1 mouse cellular context compared by ENCODE assay signal in genomic region chr6:86365371-86366124, GRCm38 (mm10).
TF ChIP-seq lines count a peak whose summit lies in the region.

Gene Fam136a, plus strand, starts transcription at chr6:86365646.

TF ChIP-seq in CH12.LX, 34 proteins besides CTCF, POLR2A, EP300 and RAD21 (continued from another document):
- no peak for TF ChIP-seq E2F4 (IDR thresholded peaks at IDR 0.05; ENCODE audit: insufficient replicate concordance, low read depth, low read length)
- peak; percentile 66 for TF ChIP-seq ELF1 (IDR thresholded peaks at IDR 0.05; ENCODE audit: low read depth, low read length)
- TF ChIP-seq SMC3 (IDR thresholded peaks at IDR 0.05; ENCODE audit: low read depth, low read length) = peak; percentile 86
- no peak for TF ChIP-seq KAT2A (IDR thresholded peaks at IDR 0.05; ENCODE audit: insufficient replicate concordance, low read length)
- no peak for TF ChIP-seq JUN (IDR thresholded peaks at IDR 0.05; ENCODE audit: insufficient read depth, low read depth, low read length)
- no peak for TF ChIP-seq POLR2AphosphoS2 (IDR thresholded peaks at IDR 0.05; ENCODE audit: low read depth, low read length)
- no peak for TF ChIP-seq ETS1 (conservative IDR thresholded peaks at IDR 0.05; ENCODE audit: low read depth, low read length)
- TF ChIP-seq SIN3A (IDR thresholded peaks at IDR 0.05; ENCODE audit: low read length) = peak; percentile 51
- TF ChIP-seq HCFC1 (IDR thresholded peaks at IDR 0.05; ENCODE audit: low read depth, low read length) = 0 out of 2 replicates have a peak, but pooled peaks have one; percentile 37
- TF ChIP-seq GABPA (IDR thresholded peaks at IDR 0.05; ENCODE audit: insufficient replicate concordance, low read depth, low read length) = no peak
- TF ChIP-seq NELFE (IDR thresholded peaks at IDR 0.05; ENCODE audit: low read depth, low read length) = peak; percentile 84
- peak; percentile 30; the same call in 1 of the 2 replicates for TF ChIP-seq TCF12 (IDR thresholded peaks at IDR 0.05; ENCODE audit: low read depth, low read length)
TF ChIP-seq in CH12.LX: peak in this region for 15.
